Mouse (Mus musculus) thymus, adult 2 months (tissue): ENCODE results near the gene Kcnh1.

Experiments
- CTCF ChIP-seq: fragments of 200-500 bp; IDR thresholded peaks from 2 replicates; pipeline ENCODE4 v1.5.1; 2012; ENCODE audit warnings: mild to moderate bottlenecking, control low read depth, low read length, moderate library complexity, borderline replicate concordance; ENCODE audit not compliant: control insufficient read depth, poor library complexity, insufficient read depth; ENCODE audit errors: extremely low read depth
- POLR2A ChIP-seq: fragments of 200-500 bp; IDR thresholded peaks from 2 replicates; pipeline ENCODE4 v1.6.1; 2012; ENCODE audit warnings: mild to moderate bottlenecking, low read length, control low read depth, moderate library complexity; ENCODE audit not compliant: control insufficient read depth, poor library complexity, insufficient read depth; ENCODE audit errors: extremely low read depth

GRCm38 (mm10) chr1:192311851-192312438 is 121.4 kb downstream of the Kcnh1 start:
- TF ChIP-seq CTCF (no peak), POLR2A (no peak)
